Mouse (Mus musculus): ENCODE data around the gene Comtd1. TPM values are rescaled to one million over a fixed set of nuclear protein-coding genes. Genes with fewer than 3 reads are reported as not detected.

The Comtd1 gene
- 4.1 and 8.0 TPM in 2 replicates for total RNA-seq (2014; rRNA removed)
- polyA plus RNA-seq (2012; rRNA removed), result 8.6 and 10.1 TPM in 2 replicates

DNA sequence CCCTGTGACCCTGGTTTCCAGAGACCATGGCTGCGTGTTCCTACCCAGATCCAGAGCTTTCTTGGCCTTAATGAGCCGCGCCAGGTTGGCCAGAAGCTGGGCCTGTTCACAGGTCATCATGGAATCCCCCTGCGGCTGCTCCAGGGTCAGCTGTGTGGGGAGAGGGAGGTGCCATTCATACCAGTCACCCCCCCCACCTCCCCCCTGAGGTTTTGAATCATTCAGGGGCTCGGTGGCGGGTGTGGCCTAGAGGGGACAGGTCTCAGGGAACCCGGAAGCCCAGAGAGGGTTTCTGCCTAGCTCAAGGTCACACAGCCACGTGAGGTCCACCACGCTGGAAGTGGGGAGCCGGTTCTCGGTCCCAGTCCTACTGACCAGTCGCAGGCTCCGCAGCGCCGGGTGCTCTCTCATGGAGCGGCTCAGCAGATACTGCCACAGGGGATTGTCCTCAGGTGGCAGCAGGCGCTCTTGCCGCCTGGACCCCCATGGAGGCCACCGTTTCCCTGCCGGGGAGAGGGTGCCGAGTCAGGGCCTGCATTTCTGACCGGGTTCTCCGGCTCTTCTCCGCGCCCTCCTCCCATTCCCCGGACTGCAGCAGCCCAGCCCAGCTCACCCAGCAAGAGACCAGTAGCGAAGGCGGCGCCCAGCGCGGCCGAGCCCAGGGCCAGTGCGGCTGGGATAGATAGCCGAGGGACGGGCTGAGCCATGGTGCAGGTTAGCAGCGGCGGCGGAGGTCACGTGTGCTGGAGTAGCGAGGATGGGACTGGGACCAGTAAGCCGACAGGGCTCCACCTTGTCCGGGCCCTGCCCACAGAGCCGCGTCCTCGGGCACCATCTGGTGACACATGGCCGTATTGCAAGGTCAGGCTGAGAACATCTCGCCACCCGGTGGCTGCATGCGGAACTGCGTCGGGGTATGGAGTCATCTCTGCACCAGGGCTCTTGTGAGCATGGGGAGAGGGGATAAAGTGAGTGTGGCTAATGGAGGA lies at the start of gene Comtd1:
Gene Comtd1 (minus strand): TSS at position 812 of the 989 bp plus-strand sequence.
- peak within 1 kb of the TSS; percentile 65 for H3K9ac ChIP-seq (ENCODE audit: low read depth, low read length)
- TF ChIP-seq CTCF (IDR thresholded peaks at IDR 0.05; ENCODE audit: low read depth, low read length) (peak; percentile 100), POLR2A (IDR thresholded peaks at IDR 0.05; ENCODE audit: extremely low read depth, insufficient read depth, low read length) (0 out of 2 replicates have a peak, but pooled peaks have one; percentile 21)
- H3K79me2 ChIP-seq (ENCODE audit: control insufficient read depth, insufficient read depth, low read length), result no peaks in the 10 kb centered on the region
- H3K4me1 ChIP-seq (ENCODE audit: control insufficient read depth, insufficient read depth, low read length), result peaks cover 8% of the 10 kb centered on the region
- no peak within 1 kb of the TSS for H3K27ac ChIP-seq (replicated peaks; ENCODE audit: insufficient read depth, low read depth, low read length)
- peak within 1 kb of the TSS; percentile 72 for H3K4me3 ChIP-seq (ENCODE audit: insufficient read depth, low read depth, low read length)
- no peaks in the 10 kb centered on the region for H3K27me3 ChIP-seq (ENCODE audit: control insufficient read depth, insufficient read depth, low read length)
- DNase-seq (ENCODE audit: extremely low read depth, low read depth, low spot score), result peak; percentile 84
- under 1% methylated on average over 51 of the region's 51 CpGs for WGBS
- peaks cover 9% of the 10 kb centered on the region for H3K36me3 ChIP-seq (ENCODE audit: control insufficient read depth, insufficient read depth, low read length)

DNA sequence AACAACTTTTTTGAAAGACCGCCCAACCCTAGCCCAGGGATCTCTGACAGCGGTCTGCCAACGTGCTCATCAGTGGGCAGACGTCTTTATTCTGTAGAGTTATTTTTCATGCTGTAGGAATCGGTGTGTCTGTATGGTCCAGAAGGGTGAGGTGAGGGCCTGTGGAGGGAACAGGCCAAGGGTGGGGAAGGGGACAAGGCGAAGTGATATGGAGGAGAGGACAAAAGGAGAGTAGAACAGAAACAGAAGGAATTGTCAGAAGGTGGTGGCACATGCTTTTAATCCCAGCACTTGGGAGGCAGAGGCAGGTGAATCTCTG lies 43.5 kb upstream of the Comtd1 start:
- no peak overlapping the region for H3K27ac ChIP-seq (replicated peaks; ENCODE audit: insufficient read depth, low read depth, low read length)
- TF ChIP-seq CTCF (IDR thresholded peaks at IDR 0.05; ENCODE audit: low read depth, low read length) (no peak), POLR2A (IDR thresholded peaks at IDR 0.05; ENCODE audit: extremely low read depth, insufficient read depth, low read length) (no peak)
- H3K4me3 ChIP-seq (ENCODE audit: insufficient read depth, low read depth, low read length), result no peak overlapping the region
- WGBS, result 89% methylated on average over 6 of the region's 6 CpGs
- no peaks in the 10 kb centered on the region for H3K4me1 ChIP-seq (ENCODE audit: control insufficient read depth, insufficient read depth, low read length)
- H3K79me2 ChIP-seq (ENCODE audit: control insufficient read depth, insufficient read depth, low read length), result no peaks in the 10 kb centered on the region
- no peak overlapping the region for H3K9ac ChIP-seq (ENCODE audit: low read depth, low read length)
- DNase-seq (ENCODE audit: extremely low read depth, low read depth, low spot score), result no peak
- no peaks in the 10 kb centered on the region for H3K36me3 ChIP-seq (ENCODE audit: control insufficient read depth, insufficient read depth, low read length)
- H3K27me3 ChIP-seq (ENCODE audit: control insufficient read depth, insufficient read depth, low read length), result no peaks in the 10 kb centered on the region

DNA sequence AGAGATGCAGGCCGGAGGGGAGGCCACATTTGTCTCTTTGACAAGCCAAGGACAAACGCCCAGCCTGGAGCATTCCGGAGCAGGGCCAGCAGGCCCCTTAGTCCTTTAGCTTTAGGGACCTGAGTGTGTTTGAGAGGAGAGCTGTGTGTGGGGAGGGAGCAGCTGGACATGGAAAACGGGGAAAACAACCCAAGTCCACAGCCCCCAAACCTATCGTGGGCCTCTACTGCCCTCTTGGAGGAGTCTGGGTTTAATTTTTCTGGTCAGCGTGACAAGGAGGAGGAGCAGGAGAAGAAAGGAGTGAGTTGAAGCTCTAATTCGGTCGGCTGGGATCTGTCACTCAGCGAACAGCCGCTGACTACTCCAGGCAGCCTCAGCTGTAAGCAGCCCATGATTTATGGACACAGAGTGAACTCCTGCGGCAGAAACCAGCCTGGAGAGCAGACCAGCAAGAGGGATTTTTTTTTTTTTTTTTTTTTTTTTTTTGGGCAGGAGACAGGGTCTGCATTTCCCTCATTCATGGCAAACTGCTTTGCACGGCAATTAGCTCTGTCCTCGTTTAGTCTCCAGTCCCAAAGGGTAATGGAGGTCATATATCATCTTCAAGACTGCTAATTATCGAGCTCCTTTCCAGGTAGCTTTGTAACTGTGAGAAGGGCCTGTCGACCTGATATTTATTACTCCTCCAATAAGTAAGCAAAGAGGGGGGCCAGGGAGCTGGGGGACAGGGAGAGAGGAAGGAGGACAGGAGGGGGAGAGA lies 43.0 kb upstream of the Comtd1 start:
- Histone ChIP-seq H3K4me3 (ENCODE audit: insufficient read depth, low read depth, low read length) (no peak overlapping the region), H3K27me3 (ENCODE audit: control insufficient read depth, insufficient read depth, low read length) (no peaks in the 10 kb centered on the region), H3K27ac (replicated peaks; ENCODE audit: insufficient read depth, low read depth, low read length) (no peak overlapping the region), H3K9ac (ENCODE audit: low read depth, low read length) (no peak overlapping the region), H3K4me1 (ENCODE audit: control insufficient read depth, insufficient read depth, low read length) (no peaks in the 10 kb centered on the region), H3K36me3 (ENCODE audit: control insufficient read depth, insufficient read depth, low read length) (no peaks in the 10 kb centered on the region), H3K79me2 (ENCODE audit: control insufficient read depth, insufficient read depth, low read length) (no peaks in the 10 kb centered on the region)
- 66% methylated on average over 15 of the region's 15 CpGs for WGBS
- TF ChIP-seq POLR2A (IDR thresholded peaks at IDR 0.05; ENCODE audit: extremely low read depth, insufficient read depth, low read length), result no peak
- no peak for DNase-seq (ENCODE audit: extremely low read depth, low read depth, low spot score)

DNA sequence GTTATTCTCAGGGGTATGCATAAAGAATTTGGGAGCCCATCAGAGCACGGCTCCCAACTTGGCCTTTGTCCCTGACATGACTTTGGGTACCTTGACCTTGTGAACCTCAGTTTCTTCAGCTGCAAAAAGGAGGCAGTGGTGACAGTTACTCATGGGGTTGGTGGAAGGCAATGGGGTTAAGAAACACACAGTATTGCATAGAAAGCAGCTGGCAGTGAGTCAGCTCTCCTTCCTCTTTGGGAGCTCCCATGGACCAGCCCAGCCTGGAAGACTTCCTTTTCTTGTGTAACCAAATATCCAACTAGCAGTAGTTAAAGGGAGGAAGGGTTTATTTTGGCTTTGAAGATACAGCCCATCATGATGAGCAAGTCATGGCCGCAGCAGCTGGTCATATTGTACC lies 41.7 kb upstream of the Comtd1 start:
- H3K79me2 ChIP-seq (ENCODE audit: control insufficient read depth, insufficient read depth, low read length), result no peaks in the 10 kb centered on the region
- no peaks in the 10 kb centered on the region for H3K27me3 ChIP-seq (ENCODE audit: control insufficient read depth, insufficient read depth, low read length)
- 74% methylated on average over 2 of the region's 2 CpGs for WGBS
- H3K27ac ChIP-seq (replicated peaks; ENCODE audit: insufficient read depth, low read depth, low read length), result no peak overlapping the region
- H3K4me1 ChIP-seq (ENCODE audit: control insufficient read depth, insufficient read depth, low read length), result no peaks in the 10 kb centered on the region
- no peak overlapping the region for H3K4me3 ChIP-seq (ENCODE audit: insufficient read depth, low read depth, low read length)
- TF ChIP-seq CTCF (IDR thresholded peaks at IDR 0.05; ENCODE audit: low read depth, low read length), result no peak
- TF ChIP-seq POLR2A (IDR thresholded peaks at IDR 0.05; ENCODE audit: extremely low read depth, insufficient read depth, low read length), result no peak
- DNase-seq (ENCODE audit: extremely low read depth, low read depth, low spot score), result peak; percentile 18
- H3K36me3 ChIP-seq (ENCODE audit: control insufficient read depth, insufficient read depth, low read length), result no peaks in the 10 kb centered on the region
- H3K9ac ChIP-seq (ENCODE audit: low read depth, low read length), result no peak overlapping the region

DNA sequence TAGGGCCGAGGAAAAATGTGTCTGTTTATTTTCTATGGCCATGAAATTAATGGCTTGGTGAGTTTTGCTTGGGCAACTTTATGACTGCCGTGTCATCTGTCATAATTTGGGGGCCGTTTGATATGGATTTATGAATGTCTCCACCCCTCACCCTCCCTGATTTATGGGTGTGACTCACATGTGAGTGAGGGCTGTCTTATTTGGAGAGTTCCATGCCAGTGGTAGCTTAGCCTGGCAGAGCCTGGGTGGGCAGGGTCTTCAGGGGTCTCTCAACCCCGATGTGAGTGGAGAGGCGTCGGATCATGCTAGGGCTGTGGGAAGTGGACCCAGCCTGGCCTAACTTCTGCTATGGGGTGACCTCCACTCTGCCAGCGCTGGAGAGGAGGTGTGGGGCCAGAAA lies 18.0 kb upstream of the Comtd1 start:
- Histone ChIP-seq H3K79me2 (ENCODE audit: control insufficient read depth, insufficient read depth, low read length) (no peaks in the 10 kb centered on the region), H3K27ac (replicated peaks; ENCODE audit: insufficient read depth, low read depth, low read length) (no peak overlapping the region), H3K4me1 (ENCODE audit: control insufficient read depth, insufficient read depth, low read length) (no peaks in the 10 kb centered on the region), H3K4me3 (ENCODE audit: insufficient read depth, low read depth, low read length) (no peak overlapping the region), H3K36me3 (ENCODE audit: control insufficient read depth, insufficient read depth, low read length) (no peaks in the 10 kb centered on the region), H3K9ac (ENCODE audit: low read depth, low read length) (no peak overlapping the region), H3K27me3 (ENCODE audit: control insufficient read depth, insufficient read depth, low read length) (no peaks in the 10 kb centered on the region)
- no peak for TF ChIP-seq CTCF (IDR thresholded peaks at IDR 0.05; ENCODE audit: low read depth, low read length)
- TF ChIP-seq POLR2A (IDR thresholded peaks at IDR 0.05; ENCODE audit: extremely low read depth, insufficient read depth, low read length), result no peak
- 87% methylated on average over 7 of the region's 7 CpGs for WGBS
- DNase-seq (ENCODE audit: extremely low read depth, low read depth, low spot score), result no peak

All from liver, adult 2 months (tissue).